Mouse (Mus musculus) erythroid progenitor cell, adult 5-6 weeks (primary cell): ENCODE measurements around the gene Pkp1. TPM values are rescaled to one million over a fixed set of nuclear protein-coding genes. Genes with fewer than 3 reads are reported as not detected.

Experiments used
- ATAC-seq: replicated peaks from 2 replicates; pipeline ENCODE4 v1.8.0; 2016; ENCODE audit warnings: moderate number of reproducible peaks, mild to moderate bottlenecking, moderate TSS enrichment, inconsistent platforms; ENCODE audit not compliant: poor library complexity, low FRiP score, severe bottlenecking
- total RNA-seq, 2 experiments: library from RNA; stranded (forward) in 1 of 2; stranded (reverse) in 1 of 2; fragments of 150-400 nt in 1 of 2; fragments of 186-747, 209-891 nt in 1 of 2; gene quantifications; 2 replicates each; pipeline versions ENCODE4 v1.2.3 to v1.2.4; 2015 to 2017; ENCODE audit warnings: low replicate concordance in 2 of 2

Pkp1 gene
- total RNA-seq, 2 experiments from 2014 or later: not detected

DNA sequence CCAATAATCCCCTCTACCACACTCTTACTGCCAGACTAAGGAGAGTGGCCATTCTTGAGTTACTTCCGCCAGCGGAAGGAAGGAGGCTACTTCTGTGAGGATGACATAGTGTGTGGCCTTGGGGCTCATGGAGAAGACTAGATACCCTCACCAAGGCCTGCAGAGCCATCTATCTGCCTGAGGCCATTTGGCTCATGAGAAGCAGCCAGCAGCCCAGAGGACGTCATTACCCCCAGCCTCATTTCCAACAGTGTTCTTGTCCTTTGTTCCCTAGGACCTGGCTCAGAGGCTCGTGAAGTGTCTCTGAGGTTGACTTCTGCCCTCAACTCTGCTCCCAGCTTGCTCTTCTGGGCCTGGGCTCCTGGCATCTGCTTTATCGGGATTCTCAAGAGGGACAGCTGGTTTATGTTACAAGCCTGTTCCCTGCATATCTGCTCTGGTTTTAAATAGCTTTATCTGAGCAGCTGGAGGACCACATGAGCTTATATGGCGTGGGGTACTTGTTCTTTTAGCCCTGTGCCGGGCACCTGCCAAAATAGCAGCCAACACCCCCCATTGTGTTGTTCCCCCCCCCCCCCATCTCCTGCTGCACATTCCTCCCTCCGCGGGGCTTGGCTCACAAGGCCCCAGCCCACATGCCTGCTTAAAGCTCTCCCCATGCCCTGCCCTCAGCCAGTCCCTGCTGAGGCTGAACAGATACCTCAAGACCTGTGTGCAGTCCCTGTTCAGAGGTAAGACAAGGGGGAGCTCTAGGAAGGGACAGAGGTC, 83.1 kb downstream of the Pkp1 start, which contains the start of gene Tnnt2:
Tnnt2 (plus strand) TSS at position 639 of the 768 bp plus-strand sequence.
- ATAC-seq: no peak

DNA sequence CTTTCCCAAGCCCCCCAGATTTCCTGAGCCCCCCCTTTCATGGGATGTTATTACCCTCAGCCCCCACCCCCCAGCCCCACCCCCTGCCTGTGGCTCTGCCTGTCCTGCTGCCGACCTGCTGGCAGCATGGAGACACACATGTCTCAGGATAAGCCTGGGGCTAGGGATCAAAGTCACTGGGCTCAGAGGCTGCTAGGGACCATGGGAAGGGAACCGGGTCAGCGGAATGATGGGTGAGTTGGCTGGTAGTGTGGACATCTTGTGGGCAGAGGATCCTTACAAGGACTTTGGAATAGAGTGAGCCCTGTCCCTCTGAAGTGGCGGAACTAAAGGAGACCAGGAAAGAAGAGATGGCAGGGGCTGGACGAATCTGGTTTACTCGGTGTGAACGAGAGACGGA, 84.0 kb downstream of the Pkp1 start:
- ATAC-seq: no peak

DNA sequence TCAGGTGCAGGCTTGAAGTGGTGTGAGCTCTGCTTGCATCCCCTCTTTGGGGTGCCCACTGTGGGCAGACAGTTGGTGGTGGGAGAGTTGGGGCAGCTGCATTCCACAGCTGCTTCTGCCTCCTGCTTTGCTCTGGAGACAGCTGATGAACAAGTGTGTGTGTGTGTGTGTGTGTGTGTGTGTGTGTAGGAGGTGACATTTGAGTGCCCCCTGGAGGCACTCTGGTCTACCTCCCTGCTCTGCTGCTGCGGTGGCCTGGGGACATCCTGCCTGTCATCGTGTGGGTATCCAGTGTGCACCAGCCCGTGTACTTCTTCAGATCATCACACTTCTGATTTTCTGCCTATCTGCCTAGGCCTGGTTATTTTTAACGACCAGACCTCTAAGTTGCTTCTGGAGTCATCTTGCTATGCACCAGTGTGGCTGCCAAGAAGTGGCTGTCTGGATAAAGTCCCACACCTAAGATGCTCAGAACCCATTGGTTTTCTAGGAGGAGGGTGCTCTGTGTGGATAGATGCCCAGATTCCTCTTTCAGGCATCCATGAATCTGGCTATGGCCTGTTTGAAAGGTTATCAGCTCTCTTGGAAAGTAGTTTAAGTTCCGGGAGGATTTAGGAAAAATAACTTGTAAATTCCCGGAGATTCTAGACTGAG, 84.7 kb downstream of the Pkp1 start:
- ATAC-seq: no peak

DNA sequence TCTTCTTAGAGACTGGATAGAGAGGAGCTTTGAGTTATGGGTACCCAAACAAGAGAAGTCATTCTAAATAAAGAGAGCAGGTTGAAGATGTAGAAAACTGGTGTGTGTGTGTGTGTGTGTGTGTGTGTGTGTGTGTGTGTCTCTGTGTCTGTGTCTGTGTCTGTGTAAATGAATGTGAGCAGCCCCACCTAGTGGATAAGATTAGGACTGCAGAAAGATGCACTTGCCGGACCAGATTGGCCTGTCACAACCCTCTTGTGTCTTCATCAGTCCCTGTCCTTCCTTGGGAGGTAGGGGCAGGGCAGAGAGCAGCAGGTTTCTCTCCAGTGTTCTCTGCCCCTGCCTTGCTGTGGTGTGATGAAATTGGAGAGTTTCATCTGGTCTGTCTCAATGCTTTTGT, 90.1 kb downstream of the Pkp1 start:
- ATAC-seq: 0 out of 2 replicates have a peak, but pooled peaks have one; percentile 43

DNA sequence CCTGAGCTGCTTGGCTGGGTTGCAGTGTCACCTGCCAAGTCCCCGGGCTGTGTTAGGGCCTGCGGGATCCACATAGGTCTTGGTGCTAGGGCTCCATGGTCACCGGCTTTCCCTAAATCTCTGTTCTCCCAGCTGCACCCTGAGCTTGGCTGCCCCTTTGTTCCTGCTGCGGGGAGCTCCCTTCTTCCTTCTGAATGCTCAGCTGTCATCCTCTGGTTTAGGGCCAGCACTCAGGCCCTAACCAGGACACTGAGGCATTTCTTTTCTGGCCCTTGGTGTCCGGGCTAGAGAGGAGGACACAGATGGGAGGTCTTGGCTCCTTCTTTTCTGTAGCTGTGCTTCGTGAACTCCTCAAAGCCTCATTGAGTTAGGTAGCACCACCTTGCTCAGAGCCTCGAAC, 97.2 kb downstream of the Pkp1 start:
- no peak for ATAC-seq

Other genes starting within 250 kb of the Pkp1 start
- 46.5 and 48.6 TPM in 2 replicates for gene Csrp1, start 199.1 kb downstream of the Pkp1 start, total RNA-seq (2015; ENCODE audit: low replicate concordance)
- gene Csrp1, start 199.1 kb downstream of the Pkp1 start, total RNA-seq (2017; ENCODE audit: low replicate concordance): 31.8 and 44.7 TPM in 2 replicates
- not detected in 2 replicates for gene Phlda3, start 153.1 kb downstream of the Pkp1 start, total RNA-seq (2015; ENCODE audit: low replicate concordance)
- gene Phlda3, start 153.1 kb downstream of the Pkp1 start, total RNA-seq (2017; ENCODE audit: low replicate concordance): not detected in 2 replicates
- gene Tnni1, start 139.8 kb downstream of the Pkp1 start, total RNA-seq (2015; ENCODE audit: low replicate concordance): not detected in 2 replicates
- not detected in 2 replicates for gene Tnni1, start 139.8 kb downstream of the Pkp1 start, total RNA-seq (2017; ENCODE audit: low replicate concordance)
- gene Lad1, start 100.6 kb downstream of the Pkp1 start, total RNA-seq (2015; ENCODE audit: low replicate concordance): 0.72 TPM in 1 of 2 replicates, not detected in the other
- gene Lad1, start 100.6 kb downstream of the Pkp1 start, total RNA-seq (2017; ENCODE audit: low replicate concordance): not detected in 2 replicates
- not detected in 2 replicates for gene Tnnt2, start 82.9 kb downstream of the Pkp1 start, total RNA-seq (2015; ENCODE audit: low replicate concordance)
- not detected in 2 replicates for gene Tnnt2, start 82.9 kb downstream of the Pkp1 start, total RNA-seq (2017; ENCODE audit: low replicate concordance)
- gene Igfn1, start 87.1 kb upstream of the Pkp1 start, total RNA-seq (2015; ENCODE audit: low replicate concordance): not detected in 2 replicates
- gene Igfn1, start 87.1 kb upstream of the Pkp1 start, total RNA-seq (2017; ENCODE audit: low replicate concordance): not detected in 2 replicates
- 29.8 and 64.5 TPM in 2 replicates for gene Tmem9, start 88.9 kb upstream of the Pkp1 start, total RNA-seq (2015; ENCODE audit: low replicate concordance)
- gene Tmem9, start 88.9 kb upstream of the Pkp1 start, total RNA-seq (2017; ENCODE audit: low replicate concordance): 31.8 and 54.4 TPM in 2 replicates
- gene Ascl5, start 131.6 kb upstream of the Pkp1 start, total RNA-seq (2015; ENCODE audit: low replicate concordance): not detected in 2 replicates
- gene Ascl5, start 131.6 kb upstream of the Pkp1 start, total RNA-seq (2017; ENCODE audit: low replicate concordance): not detected in 2 replicates
- gene Cacna1s, start 133.5 kb upstream of the Pkp1 start, total RNA-seq (2015; ENCODE audit: low replicate concordance): not detected in 2 replicates
- not detected in 2 replicates for gene Cacna1s, start 133.5 kb upstream of the Pkp1 start, total RNA-seq (2017; ENCODE audit: low replicate concordance)
- 23.4 and 36.0 TPM in 2 replicates for gene Kif21b, start 212.2 kb upstream of the Pkp1 start, total RNA-seq (2015; ENCODE audit: low replicate concordance)
- 4.4 and 5.0 TPM in 2 replicates for gene Kif21b, start 212.2 kb upstream of the Pkp1 start, total RNA-seq (2017; ENCODE audit: low replicate concordance)